Mouse (Mus musculus): Measurements from ENCODE around the gene Lin7a. TPM values are rescaled to one million over a fixed set of nuclear protein-coding genes. Genes with fewer than 3 reads are reported as not detected.

Lin7a gene
- total and polyA plus RNA-seq, 3 experiments, result not detected

DNA sequence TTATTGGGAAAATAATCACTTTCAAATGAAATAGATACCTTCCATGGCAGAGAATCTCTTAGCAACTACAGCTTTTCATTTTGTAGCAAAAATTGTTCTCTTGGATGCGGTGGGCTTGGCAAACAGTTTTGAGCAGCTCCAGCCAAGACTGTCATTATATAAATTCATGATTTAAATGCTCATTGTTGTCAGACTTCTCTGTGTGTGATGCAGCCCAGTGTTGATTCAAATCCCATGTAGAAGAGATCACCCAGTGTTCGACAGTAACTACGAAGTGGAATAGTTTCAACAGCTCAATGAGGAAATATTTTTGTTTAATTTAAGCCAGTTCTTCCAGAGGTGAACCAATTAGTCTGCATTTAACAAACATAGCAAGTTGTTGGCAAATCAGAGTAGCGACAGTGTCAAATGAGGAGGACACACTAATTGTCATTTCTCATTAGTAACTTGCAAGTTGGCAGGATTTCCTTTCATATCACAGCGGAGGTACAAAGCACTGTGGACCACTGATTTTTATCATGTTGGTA lies 39.5 kb downstream of the Lin7a start:
- ATAC-seq (ENCODE audit: extremely low read depth, insufficient number of reproducible peaks, low FRiP score, poor library complexity, severe bottlenecking) (no peak), DNase-seq (ENCODE audit: low spot score) (no peak)
- TF ChIP-seq GATA2 (IDR thresholded peaks at IDR 0.05; ENCODE audit: borderline replicate concordance, low read depth, low read length) (no peak), TAL1 (conservative IDR thresholded peaks at IDR 0.05; ENCODE audit: low read depth, low read length) (no peak), POLR2AphosphoS5 (IDR thresholded peaks at IDR 0.05; ENCODE audit: insufficient replicate concordance, low read depth, low read length) (no peak), CTCF (IDR thresholded peaks at IDR 0.05; ENCODE audit: low read depth, low read length) (no peak), GATA1 (IDR thresholded peaks at IDR 0.05; ENCODE audit: borderline replicate concordance, low read length) (no peak)

GRCm38 (mm10) chr10:107312609-107313008 lies 41.1 kb downstream of the Lin7a start:
- no peaks in the 10 kb centered on the region for H3K36me3 ChIP-seq (replicated peaks)
- no peak for ATAC-seq (ENCODE audit: extremely low read depth, insufficient number of reproducible peaks, low FRiP score, poor library complexity, severe bottlenecking)
- H3K4me3 ChIP-seq (ENCODE audit: low read depth, low read length), result no peak overlapping the region
- no peak for TF ChIP-seq CTCF (IDR thresholded peaks at IDR 0.05; ENCODE audit: low read depth, low read length)
- no peak for TF ChIP-seq TAL1 (conservative IDR thresholded peaks at IDR 0.05; ENCODE audit: low read depth, low read length)
- TF ChIP-seq GATA1 (IDR thresholded peaks at IDR 0.05; ENCODE audit: borderline replicate concordance, low read length), result no peak
- TF ChIP-seq GATA2 (IDR thresholded peaks at IDR 0.05; ENCODE audit: borderline replicate concordance, low read depth, low read length), result no peak
- TF ChIP-seq POLR2AphosphoS5 (IDR thresholded peaks at IDR 0.05; ENCODE audit: insufficient replicate concordance, low read depth, low read length), result no peak
- no peaks in the 10 kb centered on the region for H3K4me1 ChIP-seq (ENCODE audit: insufficient read depth, low read depth, low read length)
- peaks cover 8% of the 10 kb centered on the region; the same call in 1 of the 2 replicates for H3K9me3 ChIP-seq (replicated peaks)
- DNase-seq (ENCODE audit: low spot score), result no peak
- no peaks in the 10 kb centered on the region for H3K27me3 ChIP-seq (ENCODE audit: insufficient read depth, low read length)

More for the DNA sequence above, 39.5 kb downstream of the Lin7a start:
- H3K4me1 ChIP-seq (ENCODE audit: insufficient read depth, low read depth, low read length), result no peaks in the 10 kb centered on the region
- peaks cover 11% of the 10 kb centered on the region; the same call in 1 of the 2 replicates for H3K9me3 ChIP-seq (replicated peaks)
- no peaks in the 10 kb centered on the region for H3K27me3 ChIP-seq (ENCODE audit: insufficient read depth, low read length)
- no peaks in the 10 kb centered on the region for H3K36me3 ChIP-seq (replicated peaks)
- no peak overlapping the region for H3K4me3 ChIP-seq (ENCODE audit: low read depth, low read length)

GRCm38 (mm10) chr10:107313395-107313794 lies 41.9 kb downstream of the Lin7a start:
- no peak overlapping the region for H3K4me3 ChIP-seq (ENCODE audit: low read depth, low read length)
- ATAC-seq (ENCODE audit: extremely low read depth, insufficient number of reproducible peaks, low FRiP score, poor library complexity, severe bottlenecking) (no peak), DNase-seq (ENCODE audit: low spot score) (no peak)
- H3K27me3 ChIP-seq (ENCODE audit: insufficient read depth, low read length), result no peaks in the 10 kb centered on the region
- TF ChIP-seq POLR2AphosphoS5 (IDR thresholded peaks at IDR 0.05; ENCODE audit: insufficient replicate concordance, low read depth, low read length) (no peak), CTCF (IDR thresholded peaks at IDR 0.05; ENCODE audit: low read depth, low read length) (no peak), GATA1 (IDR thresholded peaks at IDR 0.05; ENCODE audit: borderline replicate concordance, low read length) (no peak), GATA2 (IDR thresholded peaks at IDR 0.05; ENCODE audit: borderline replicate concordance, low read depth, low read length) (no peak), TAL1 (conservative IDR thresholded peaks at IDR 0.05; ENCODE audit: low read depth, low read length) (no peak)
- no peaks in the 10 kb centered on the region for H3K36me3 ChIP-seq (replicated peaks)
- H3K4me1 ChIP-seq (ENCODE audit: insufficient read depth, low read depth, low read length), result no peaks in the 10 kb centered on the region
- H3K9me3 ChIP-seq (replicated peaks), result peaks cover 8% of the 10 kb centered on the region

GRCm38 (mm10) chr10:107315251-107315650 lies 43.8 kb downstream of the Lin7a start:
- TF ChIP-seq GATA1 (IDR thresholded peaks at IDR 0.05; ENCODE audit: borderline replicate concordance, low read length) (no peak), CTCF (IDR thresholded peaks at IDR 0.05; ENCODE audit: low read depth, low read length) (no peak), POLR2AphosphoS5 (IDR thresholded peaks at IDR 0.05; ENCODE audit: insufficient replicate concordance, low read depth, low read length) (no peak), TAL1 (conservative IDR thresholded peaks at IDR 0.05; ENCODE audit: low read depth, low read length) (no peak), GATA2 (IDR thresholded peaks at IDR 0.05; ENCODE audit: borderline replicate concordance, low read depth, low read length) (no peak)
- H3K4me1 ChIP-seq (ENCODE audit: insufficient read depth, low read depth, low read length), result no peaks in the 10 kb centered on the region
- ATAC-seq (ENCODE audit: extremely low read depth, insufficient number of reproducible peaks, low FRiP score, poor library complexity, severe bottlenecking), result no peak
- H3K4me3 ChIP-seq (ENCODE audit: low read depth, low read length), result no peak overlapping the region
- no peak for DNase-seq (ENCODE audit: low spot score)
- peaks cover 8% of the 10 kb centered on the region for H3K9me3 ChIP-seq (replicated peaks)
- no peaks in the 10 kb centered on the region for H3K36me3 ChIP-seq (replicated peaks)
- no peaks in the 10 kb centered on the region for H3K27me3 ChIP-seq (ENCODE audit: insufficient read depth, low read length)

GRCm38 (mm10) chr10:107315681-107316080 lies 44.2 kb downstream of the Lin7a start:
- no peak overlapping the region for H3K4me3 ChIP-seq (ENCODE audit: low read depth, low read length)
- peaks cover 12% of the 10 kb centered on the region for H3K9me3 ChIP-seq (replicated peaks)
- H3K36me3 ChIP-seq (replicated peaks), result no peaks in the 10 kb centered on the region
- DNase-seq (ENCODE audit: low spot score) (no peak), ATAC-seq (ENCODE audit: extremely low read depth, insufficient number of reproducible peaks, low FRiP score, poor library complexity, severe bottlenecking) (no peak)
- no peaks in the 10 kb centered on the region for H3K27me3 ChIP-seq (ENCODE audit: insufficient read depth, low read length)
- no peaks in the 10 kb centered on the region for H3K4me1 ChIP-seq (ENCODE audit: insufficient read depth, low read depth, low read length)
- no peak for TF ChIP-seq TAL1 (conservative IDR thresholded peaks at IDR 0.05; ENCODE audit: low read depth, low read length)
- no peak for TF ChIP-seq GATA1 (IDR thresholded peaks at IDR 0.05; ENCODE audit: borderline replicate concordance, low read length)
- no peak for TF ChIP-seq POLR2AphosphoS5 (IDR thresholded peaks at IDR 0.05; ENCODE audit: insufficient replicate concordance, low read depth, low read length)
- no peak for TF ChIP-seq GATA2 (IDR thresholded peaks at IDR 0.05; ENCODE audit: borderline replicate concordance, low read depth, low read length)
- no peak for TF ChIP-seq CTCF (IDR thresholded peaks at IDR 0.05; ENCODE audit: low read depth, low read length)

DNA sequence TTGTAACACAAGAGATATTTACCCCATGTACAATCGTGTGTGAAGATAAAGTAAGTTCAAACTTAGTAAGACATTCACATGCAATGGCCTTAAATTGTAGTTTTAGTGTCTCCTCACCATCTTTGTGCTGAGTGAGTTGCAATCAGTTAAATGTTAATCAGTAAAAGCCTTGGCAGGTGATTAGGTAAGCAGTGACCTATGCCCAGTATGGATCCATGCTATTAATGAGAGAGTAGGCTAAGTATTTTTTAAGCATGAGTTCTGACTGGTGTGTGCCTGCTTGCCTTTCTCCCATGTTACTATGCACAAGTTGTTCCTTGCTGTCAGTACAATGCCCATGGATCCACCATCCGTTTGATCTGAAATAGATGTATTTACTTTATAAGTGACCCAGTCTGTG lies 44.6 kb downstream of the Lin7a start:
- no peak for ATAC-seq (ENCODE audit: extremely low read depth, insufficient number of reproducible peaks, low FRiP score, poor library complexity, severe bottlenecking)
- Histone ChIP-seq H3K4me3 (ENCODE audit: low read depth, low read length) (no peak overlapping the region), H3K9me3 (replicated peaks) (peaks cover 13% of the 10 kb centered on the region), H3K27me3 (ENCODE audit: insufficient read depth, low read length) (no peaks in the 10 kb centered on the region), H3K36me3 (replicated peaks) (no peaks in the 10 kb centered on the region), H3K4me1 (ENCODE audit: insufficient read depth, low read depth, low read length) (no peaks in the 10 kb centered on the region)
- TF ChIP-seq TAL1 (conservative IDR thresholded peaks at IDR 0.05; ENCODE audit: low read depth, low read length) (no peak), POLR2AphosphoS5 (IDR thresholded peaks at IDR 0.05; ENCODE audit: insufficient replicate concordance, low read depth, low read length) (no peak), GATA2 (IDR thresholded peaks at IDR 0.05; ENCODE audit: borderline replicate concordance, low read depth, low read length) (no peak), GATA1 (IDR thresholded peaks at IDR 0.05; ENCODE audit: borderline replicate concordance, low read length) (no peak)
- no peak for DNase-seq (ENCODE audit: low spot score)

Measured in G1E (cell line).